Mouse (Mus musculus): Measurements from ENCODE around the gene Otof. TPM values are rescaled to one million over a fixed set of nuclear protein-coding genes. Genes with fewer than 3 reads are reported as not detected.

Gene Otof
- polyA plus RNA-seq, 1 experiment from 2014 or later, result 0.14 TPM

DNA sequence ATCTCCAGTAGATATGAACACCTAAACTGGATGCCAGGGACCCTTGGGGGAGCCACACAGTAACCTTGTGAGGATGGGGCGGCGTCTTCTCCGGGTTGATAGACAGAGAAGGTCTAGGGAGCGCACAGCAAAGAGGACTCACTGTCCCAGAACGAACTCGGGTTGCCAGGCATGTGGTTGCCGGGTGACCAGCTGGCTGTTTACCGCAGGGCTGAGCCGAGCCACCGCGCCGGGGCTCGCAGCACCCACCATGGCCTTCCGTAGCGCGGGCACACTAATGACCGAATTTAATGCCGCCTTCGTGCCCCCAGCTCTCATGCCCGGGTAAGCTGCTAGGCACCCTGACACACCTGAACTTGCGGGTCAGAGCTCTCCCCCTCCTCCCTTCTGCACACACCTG is 4.1 kb upstream of the Otof start, which contains the start of gene 1700001C02Rik:
TSS of gene 1700001C02Rik (plus strand) at position 187 of the 400 bp plus-strand sequence.
- no peak within 1 kb of the TSS for H3K4me3 ChIP-seq (ENCODE audit: low read depth, low read length)
- 21% methylated on average over 21 of the region's 21 CpGs for WGBS
- no peak for DNase-seq (ENCODE audit: low spot score)

GRCm38 (mm10) chr5:30460155-30460554 is 1.6 kb downstream of the Otof start:
- WGBS, result 34% methylated on average over 4 of the region's 4 CpGs
- H3K36me3 ChIP-seq (replicated peaks; ENCODE audit: control insufficient read depth, insufficient read depth, low read depth, low read length), result no peaks in the 10 kb centered on the region
- H3K4me1 ChIP-seq (ENCODE audit: control insufficient read depth, insufficient read depth, low read length), result peaks cover 5% of the 10 kb centered on the region; the same call in 1 of the 2 replicates
- no peaks in the 10 kb centered on the region for H3K9me3 ChIP-seq (replicated peaks; ENCODE audit: control insufficient read depth, low read length)
- no peak overlapping the region for H3K9ac ChIP-seq (replicated peaks; ENCODE audit: low read length)
- H3K27ac ChIP-seq (replicated peaks; ENCODE audit: low read depth, low read length), result no peak overlapping the region
- no peaks in the 10 kb centered on the region; the same call in 1 of the 2 replicates for H3K27me3 ChIP-seq (ENCODE audit: control insufficient read depth, insufficient read depth, low read length)
- DNase-seq (ENCODE audit: low spot score) (peak; percentile 42), ATAC-seq (replicated peaks; ENCODE audit: insufficient number of reproducible peaks, low FRiP score, low TSS enrichment, low read depth) (no peak)
- H3K4me2 ChIP-seq (ENCODE audit: low read depth, low read length), result no peak overlapping the region
- H3K4me3 ChIP-seq (ENCODE audit: low read depth, low read length), result no peak overlapping the region

More for the DNA sequence above, 4.1 kb upstream of the Otof start, which contains the start of gene 1700001C02Rik:
- peaks cover 8% of the 10 kb centered on the region for H3K27me3 ChIP-seq (ENCODE audit: control insufficient read depth, insufficient read depth, low read length)
- H3K4me1 ChIP-seq (ENCODE audit: control insufficient read depth, insufficient read depth, low read length), result peaks cover 3% of the 10 kb centered on the region; the same call in 1 of the 2 replicates
- ATAC-seq (replicated peaks; ENCODE audit: insufficient number of reproducible peaks, low FRiP score, low TSS enrichment, low read depth), result no peak
- H3K4me2 ChIP-seq (ENCODE audit: low read depth, low read length), result peak within 1 kb of the TSS; percentile 44
- no peak within 1 kb of the TSS for H3K9ac ChIP-seq (replicated peaks; ENCODE audit: low read length)
- no peak within 1 kb of the TSS for H3K27ac ChIP-seq (replicated peaks; ENCODE audit: low read depth, low read length)
- H3K9me3 ChIP-seq (replicated peaks; ENCODE audit: control insufficient read depth, low read length), result no peaks in the 10 kb centered on the region
- H3K36me3 ChIP-seq (replicated peaks; ENCODE audit: control insufficient read depth, insufficient read depth, low read depth, low read length), result no peaks in the 10 kb centered on the region

DNA sequence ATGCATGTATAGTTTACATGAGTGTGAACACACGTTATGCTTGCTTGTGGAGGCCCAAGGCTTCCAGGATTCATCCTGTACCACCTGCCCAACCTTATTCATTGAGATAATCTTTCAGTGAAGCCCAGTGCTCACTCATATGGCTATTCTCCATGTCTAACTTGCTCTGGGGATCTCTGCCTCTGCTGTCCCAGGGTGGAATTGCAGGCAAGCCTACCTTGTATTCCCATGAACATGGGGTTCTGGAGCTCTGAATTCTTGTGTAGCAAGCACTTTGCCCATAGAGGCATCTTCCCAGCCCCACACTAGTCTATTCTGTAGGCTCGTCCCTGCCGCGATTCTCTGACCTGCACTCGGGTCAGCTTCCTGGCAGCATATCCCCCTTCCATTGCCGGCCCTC is 5.7 kb downstream of the Otof start:
- WGBS, result 58% methylated on average over 6 of the region's 6 CpGs
- Histone ChIP-seq H3K9ac (replicated peaks; ENCODE audit: low read length) (no peak overlapping the region), H3K27me3 (ENCODE audit: control insufficient read depth, insufficient read depth, low read length) (no peaks in the 10 kb centered on the region; the same call in 1 of the 2 replicates), H3K4me1 (ENCODE audit: control insufficient read depth, insufficient read depth, low read length) (peaks cover 5% of the 10 kb centered on the region; the same call in 1 of the 2 replicates), H3K4me3 (ENCODE audit: low read depth, low read length) (no peak overlapping the region), H3K27ac (replicated peaks; ENCODE audit: low read depth, low read length) (no peak overlapping the region), H3K9me3 (replicated peaks; ENCODE audit: control insufficient read depth, low read length) (no peaks in the 10 kb centered on the region), H3K36me3 (replicated peaks; ENCODE audit: control insufficient read depth, insufficient read depth, low read depth, low read length) (no peaks in the 10 kb centered on the region), H3K4me2 (ENCODE audit: low read depth, low read length) (no peak overlapping the region)
- no peak for ATAC-seq (replicated peaks; ENCODE audit: insufficient number of reproducible peaks, low FRiP score, low TSS enrichment, low read depth)
- DNase-seq (ENCODE audit: low spot score), result peak; percentile 42

GRCm38 (mm10) chr5:30444327-30444895 is 17.3 kb downstream of the Otof start:
- DNase-seq (ENCODE audit: low spot score), result no peak
- no peak overlapping the region for H3K9ac ChIP-seq (replicated peaks; ENCODE audit: low read length)
- H3K27ac ChIP-seq (replicated peaks; ENCODE audit: low read depth, low read length), result no peak overlapping the region
- H3K4me3 ChIP-seq (ENCODE audit: low read depth, low read length), result no peak overlapping the region
- H3K9me3 ChIP-seq (replicated peaks; ENCODE audit: control insufficient read depth, low read length), result no peaks in the 10 kb centered on the region
- no peak overlapping the region for H3K4me2 ChIP-seq (ENCODE audit: low read depth, low read length)
- no peaks in the 10 kb centered on the region for H3K27me3 ChIP-seq (ENCODE audit: control insufficient read depth, insufficient read depth, low read length)
- H3K4me1 ChIP-seq (ENCODE audit: control insufficient read depth, insufficient read depth, low read length), result no peaks in the 10 kb centered on the region
- ATAC-seq (replicated peaks; ENCODE audit: insufficient number of reproducible peaks, low FRiP score, low TSS enrichment, low read depth), result no peak
- WGBS, result 87% methylated on average over 13 of the region's 13 CpGs
- H3K36me3 ChIP-seq (replicated peaks; ENCODE audit: control insufficient read depth, insufficient read depth, low read depth, low read length), result no peaks in the 10 kb centered on the region

DNA sequence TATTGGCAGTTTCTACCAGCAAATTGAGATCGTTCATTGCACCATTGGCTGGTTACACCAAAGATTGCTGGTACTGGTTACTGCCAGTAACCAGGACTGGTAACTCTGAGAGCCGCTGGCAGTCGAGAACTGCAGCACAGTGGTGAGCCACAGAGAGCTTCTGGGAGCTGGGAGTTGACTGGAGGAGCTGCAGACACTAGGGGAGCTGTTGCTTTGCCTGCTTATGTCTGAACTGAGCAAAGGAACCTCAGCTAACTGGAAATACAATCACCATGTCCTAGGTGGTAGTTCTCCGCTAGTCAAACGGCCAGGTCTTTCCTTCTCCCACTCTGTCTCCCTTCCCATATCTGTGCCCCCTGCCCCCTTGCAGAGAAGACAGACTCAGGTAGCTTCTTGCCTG is 19.5 kb downstream of the Otof start:
- no peak overlapping the region for H3K9ac ChIP-seq (replicated peaks; ENCODE audit: low read length)
- no peaks in the 10 kb centered on the region for H3K9me3 ChIP-seq (replicated peaks; ENCODE audit: control insufficient read depth, low read length)
- no peaks in the 10 kb centered on the region for H3K36me3 ChIP-seq (replicated peaks; ENCODE audit: control insufficient read depth, insufficient read depth, low read depth, low read length)
- DNase-seq (ENCODE audit: low spot score) (no peak), ATAC-seq (replicated peaks; ENCODE audit: insufficient number of reproducible peaks, low FRiP score, low TSS enrichment, low read depth) (no peak)
- H3K27ac ChIP-seq (replicated peaks; ENCODE audit: low read depth, low read length), result no peak overlapping the region
- WGBS, result 58% methylated on average over 5 of the region's 5 CpGs
- no peaks in the 10 kb centered on the region for H3K27me3 ChIP-seq (ENCODE audit: control insufficient read depth, insufficient read depth, low read length)
- no peak overlapping the region for H3K4me2 ChIP-seq (ENCODE audit: low read depth, low read length)
- no peaks in the 10 kb centered on the region for H3K4me1 ChIP-seq (ENCODE audit: control insufficient read depth, insufficient read depth, low read length)
- no peak overlapping the region for H3K4me3 ChIP-seq (ENCODE audit: low read depth, low read length)

GRCm38 (mm10) chr5:30440308-30440906 is 21.3 kb downstream of the Otof start:
- ATAC-seq (replicated peaks; ENCODE audit: insufficient number of reproducible peaks, low FRiP score, low TSS enrichment, low read depth) (no peak), DNase-seq (ENCODE audit: low spot score) (no peak)
- Histone ChIP-seq H3K4me3 (ENCODE audit: low read depth, low read length) (no peak overlapping the region), H3K9me3 (replicated peaks; ENCODE audit: control insufficient read depth, low read length) (no peaks in the 10 kb centered on the region), H3K4me2 (ENCODE audit: low read depth, low read length) (no peak overlapping the region), H3K27me3 (ENCODE audit: control insufficient read depth, insufficient read depth, low read length) (no peaks in the 10 kb centered on the region), H3K4me1 (ENCODE audit: control insufficient read depth, insufficient read depth, low read length) (no peaks in the 10 kb centered on the region), H3K36me3 (replicated peaks; ENCODE audit: control insufficient read depth, insufficient read depth, low read depth, low read length) (no peaks in the 10 kb centered on the region), H3K27ac (replicated peaks; ENCODE audit: low read depth, low read length) (no peak overlapping the region), H3K9ac (replicated peaks; ENCODE audit: low read length) (no peak overlapping the region)
- WGBS, result 89% methylated on average over 8 of the region's 8 CpGs

DNA sequence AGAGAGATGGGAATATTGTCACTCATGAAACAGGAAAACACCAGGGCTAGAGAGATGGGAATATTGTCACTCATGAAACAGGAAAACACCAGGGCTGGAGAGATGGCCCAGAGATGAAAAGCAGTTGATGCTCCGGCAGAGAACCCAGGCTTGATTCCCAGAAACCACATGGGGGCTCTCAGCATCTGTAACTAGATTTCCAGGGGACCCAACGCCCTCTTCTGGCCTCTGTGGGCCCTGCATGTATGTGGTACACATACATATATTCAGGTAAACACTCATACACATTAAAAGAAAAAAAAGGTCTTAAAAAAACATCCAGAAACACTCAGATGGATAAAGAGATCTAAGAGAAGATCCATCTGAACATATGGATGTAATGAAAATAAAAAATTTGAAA is 22.8 kb downstream of the Otof start:
- ATAC-seq (replicated peaks; ENCODE audit: insufficient number of reproducible peaks, low FRiP score, low TSS enrichment, low read depth) (no peak), DNase-seq (ENCODE audit: low spot score) (no peak)
- H3K36me3 ChIP-seq (replicated peaks; ENCODE audit: control insufficient read depth, insufficient read depth, low read depth, low read length), result no peaks in the 10 kb centered on the region
- H3K4me2 ChIP-seq (ENCODE audit: low read depth, low read length), result no peak overlapping the region
- 53% methylated on average over 2 of the region's 2 CpGs for WGBS
- H3K27me3 ChIP-seq (ENCODE audit: control insufficient read depth, insufficient read depth, low read length), result no peaks in the 10 kb centered on the region
- no peak overlapping the region for H3K27ac ChIP-seq (replicated peaks; ENCODE audit: low read depth, low read length)
- no peak overlapping the region for H3K4me3 ChIP-seq (ENCODE audit: low read depth, low read length)
- no peak overlapping the region for H3K9ac ChIP-seq (replicated peaks; ENCODE audit: low read length)
- H3K9me3 ChIP-seq (replicated peaks; ENCODE audit: control insufficient read depth, low read length), result no peaks in the 10 kb centered on the region
- H3K4me1 ChIP-seq (ENCODE audit: control insufficient read depth, insufficient read depth, low read length), result no peaks in the 10 kb centered on the region

DNA sequence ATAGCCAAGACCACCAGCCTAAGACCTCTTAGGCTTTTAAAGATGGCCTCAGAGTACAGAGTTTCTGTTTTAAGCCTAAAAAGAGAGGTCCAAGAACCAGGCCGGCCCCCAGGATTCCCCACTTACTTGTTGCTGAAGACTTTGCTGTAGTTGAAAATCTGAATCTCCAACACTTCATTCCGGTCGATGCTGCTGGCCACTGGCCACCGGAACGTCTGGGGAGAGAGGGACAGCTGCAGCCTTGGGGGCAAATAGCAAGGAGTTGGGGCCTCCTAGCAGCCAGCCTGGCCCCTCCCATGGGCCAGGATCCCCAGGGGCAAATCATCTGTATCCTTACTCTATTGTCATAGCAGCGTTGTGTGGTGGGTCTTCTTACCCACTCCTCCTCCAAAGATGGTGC is 34.3 kb downstream of the Otof start:
- no peaks in the 10 kb centered on the region for H3K36me3 ChIP-seq (replicated peaks; ENCODE audit: control insufficient read depth, insufficient read depth, low read depth, low read length)
- 87% methylated on average over 6 of the region's 6 CpGs for WGBS
- H3K4me3 ChIP-seq (ENCODE audit: low read depth, low read length), result no peak overlapping the region

More for the DNA sequence above, 34.3 kb downstream of the Otof start:
- Histone ChIP-seq H3K27ac (replicated peaks; ENCODE audit: low read depth, low read length) (no peak overlapping the region), H3K4me1 (ENCODE audit: control insufficient read depth, insufficient read depth, low read length) (no peaks in the 10 kb centered on the region), H3K9me3 (replicated peaks; ENCODE audit: control insufficient read depth, low read length) (no peaks in the 10 kb centered on the region), H3K4me2 (ENCODE audit: low read depth, low read length) (no peak overlapping the region), H3K27me3 (ENCODE audit: control insufficient read depth, insufficient read depth, low read length) (no peaks in the 10 kb centered on the region), H3K9ac (replicated peaks; ENCODE audit: low read length) (no peak overlapping the region)
- ATAC-seq (replicated peaks; ENCODE audit: insufficient number of reproducible peaks, low FRiP score, low TSS enrichment, low read depth) (no peak), DNase-seq (ENCODE audit: low spot score) (no peak)
